Mouse (Mus musculus) gastrocnemius, postnatal 10 days (tissue): ENCODE results near the gene Gm11273. TPM values are rescaled to one million over a fixed set of nuclear protein-coding genes. Genes with fewer than 3 reads are reported as not detected.
A peak's percentile ranks its signal among the peaks of the same experiment; 100 is the strongest.
"Not testable (repeated sequence)": the region's sequence is repeated elsewhere in the genome, so short reads cannot be mapped to it uniquely, and the experiment has no call there.

Experiments
- DNase-seq: peaks from one replicate; pipeline ENCODE4 v3.0.0; 2021; ENCODE audit warnings: mixed read lengths
- long read RNA-seq, 2 experiments: library from polyadenylated mRNA; stranded (forward); transcript quantifications; one replicate each; pipeline ENCODE4 v2.0.0; 2021
- total RNA-seq, 2 experiments: library from RNA; stranded (reverse); gene quantifications; 2 replicates each; pipeline ENCODE4 v1.2.3; 2021

The Gm11273 gene
- total RNA-seq = 100 to 1,000 TPM; 118 to 122 TPM
- long read RNA-seq, experiment 1, transcript Gm11273-201 (1 exons, 390 nt) = major isoform, 108 of 108 reads
- long read RNA-seq, experiment 1, partial matches to known transcripts = 0 of 108 reads
- long read RNA-seq, experiment 1, other reads (novel, unspliced or antisense) = 0 of 108 reads
- long read RNA-seq, experiment 2, transcript Gm11273-201 (1 exons, 390 nt) = major isoform, 102 of 102 reads
- long read RNA-seq, experiment 2, partial matches to known transcripts = 0 of 102 reads
- long read RNA-seq, experiment 2, other reads (novel, unspliced or antisense) = 0 of 102 reads

DNA sequence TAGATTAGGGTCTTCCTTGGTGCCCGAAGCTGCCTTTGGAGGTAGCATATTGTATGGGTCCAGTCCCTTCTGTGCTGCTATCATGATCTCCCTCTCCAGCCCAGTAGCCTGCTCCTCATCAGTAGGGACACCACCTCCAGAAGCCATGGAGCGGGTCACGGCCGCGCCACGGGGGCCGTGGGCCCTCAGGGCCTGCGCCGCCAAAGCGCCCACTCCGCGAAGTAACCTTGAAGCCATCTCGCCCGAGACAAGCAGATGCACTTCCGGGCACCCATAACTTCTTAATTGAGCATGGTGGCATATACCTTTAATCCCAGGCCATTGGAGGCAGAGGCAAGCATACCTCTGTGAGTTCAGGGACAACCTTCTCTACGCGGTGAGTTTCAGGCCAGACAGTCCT lies at the start of gene Gm11273:
Gm11273 (minus strand) TSS at position 237 of the 400 bp plus-strand sequence.
- not testable (repeated sequence) for DNase-seq

GRCm38 (mm10) chr13:21550416-21551110 lies 49.3 kb upstream of the Gm11273 start:
- no peak for DNase-seq

GRCm38 (mm10) chr13:21549487-21549886 lies 48.3 kb upstream of the Gm11273 start:
- DNase-seq = no peak

- DNase-seq = no peak
These were observed 41.5 kb upstream of the Gm11273 start, which contains the start of gene Olfr1366 for GRCm38 (mm10) chr13:21542708-21543107. Gene Olfr1366 (minus strand): TSS chr13:21542808.

GRCm38 (mm10) chr13:21530781-21531201 lies 29.6 kb upstream of the Gm11273 start, which contains the start of gene Zkscan8:
Gene Zkscan8 (minus strand): TSS chr13:21531120.
- DNase-seq = peak; percentile 76

- DNase-seq = no peak
These were observed 28.9 kb upstream of the Gm11273 start for GRCm38 (mm10) chr13:21530136-21530535.

- DNase-seq = peak; percentile 77
These were observed 5.0 kb upstream of the Gm11273 start for GRCm38 (mm10) chr13:21506221-21506649.

GRCm38 (mm10) chr13:21502296-21502695 lies 1.1 kb upstream of the Gm11273 start:
- no peak for DNase-seq

DNA sequence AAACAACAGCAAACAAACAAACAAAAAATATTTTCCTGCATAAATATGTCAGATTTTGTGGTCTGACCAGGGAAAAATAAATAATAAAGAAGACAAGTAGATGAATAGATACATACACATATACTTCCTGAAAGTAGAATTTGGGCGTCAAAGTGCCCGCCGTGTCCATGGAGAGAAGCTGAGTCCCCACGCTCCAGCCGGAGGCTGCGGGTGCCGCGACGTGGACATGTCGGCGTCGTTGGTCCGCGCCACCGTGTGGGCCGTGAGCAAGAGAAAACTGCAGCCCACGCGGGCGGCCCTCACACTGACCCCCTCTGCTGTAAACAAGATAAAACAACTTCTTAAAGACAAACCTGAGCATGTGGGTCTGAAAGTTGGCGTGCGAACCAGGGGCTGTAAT lies 6.1 kb downstream of the Gm11273 start, which contains the start of gene AK157302:
AK157302 (plus strand) TSS at position 144 of the 400 bp plus-strand sequence.
- DNase-seq = no peak

GRCm38 (mm10) chr13:21492847-21493246 lies 8.4 kb downstream of the Gm11273 start:
- DNase-seq = no peak

- DNase-seq = no peak
These were observed 14.3 kb downstream of the Gm11273 start for GRCm38 (mm10) chr13:21486881-21487280.

- peak; percentile 45 for DNase-seq
These were observed 22.2 kb downstream of the Gm11273 start, which contains the start of the genes Zkscan4 and Gm10065 for GRCm38 (mm10) chr13:21478759-21479670. Gene Zkscan4 (plus strand): TSS chr13:21478907. Gene Gm10065 (minus strand): TSS chr13:21479441.

DNA sequence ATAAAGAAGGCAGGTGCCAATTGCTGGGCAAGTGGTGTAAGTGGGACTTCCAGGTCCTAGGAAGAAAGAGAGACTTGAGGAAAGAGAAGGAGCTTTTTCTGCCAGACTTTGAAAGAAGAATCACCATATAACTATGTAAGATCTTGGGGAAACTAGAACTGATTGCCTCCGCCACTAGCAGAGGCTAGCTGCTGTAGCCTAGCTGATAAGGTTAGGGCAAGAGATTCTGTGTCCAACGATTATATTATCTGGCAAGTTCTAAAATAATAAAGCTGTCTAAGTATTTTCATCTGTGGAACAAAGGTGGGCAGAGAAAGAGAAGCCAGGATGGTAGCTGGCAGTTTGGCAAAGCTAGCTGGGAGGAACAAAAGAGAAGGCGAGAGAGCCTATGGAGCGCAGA lies 28.8 kb downstream of the Gm11273 start:
- no peak for DNase-seq

DNA sequence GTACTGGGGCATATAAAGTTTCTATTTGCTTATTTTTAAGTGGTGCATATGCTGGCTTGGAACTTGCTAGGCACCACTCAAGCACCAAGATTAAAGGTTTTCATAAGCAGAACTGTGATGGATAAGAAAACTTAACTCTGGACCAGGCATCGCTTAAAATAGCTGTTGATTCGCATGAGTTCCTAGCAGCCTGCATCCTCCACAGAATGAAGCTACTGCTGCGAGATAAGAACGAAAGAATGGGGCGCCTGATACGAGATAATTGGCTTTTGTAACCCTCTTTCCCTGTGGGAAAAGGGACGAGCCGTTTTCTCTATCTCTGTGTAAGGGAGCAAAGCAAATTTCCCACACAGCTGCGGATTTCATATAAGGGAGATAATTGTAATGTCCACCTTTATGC lies 32.1 kb downstream of the Gm11273 start:
- no peak for DNase-seq

DNA sequence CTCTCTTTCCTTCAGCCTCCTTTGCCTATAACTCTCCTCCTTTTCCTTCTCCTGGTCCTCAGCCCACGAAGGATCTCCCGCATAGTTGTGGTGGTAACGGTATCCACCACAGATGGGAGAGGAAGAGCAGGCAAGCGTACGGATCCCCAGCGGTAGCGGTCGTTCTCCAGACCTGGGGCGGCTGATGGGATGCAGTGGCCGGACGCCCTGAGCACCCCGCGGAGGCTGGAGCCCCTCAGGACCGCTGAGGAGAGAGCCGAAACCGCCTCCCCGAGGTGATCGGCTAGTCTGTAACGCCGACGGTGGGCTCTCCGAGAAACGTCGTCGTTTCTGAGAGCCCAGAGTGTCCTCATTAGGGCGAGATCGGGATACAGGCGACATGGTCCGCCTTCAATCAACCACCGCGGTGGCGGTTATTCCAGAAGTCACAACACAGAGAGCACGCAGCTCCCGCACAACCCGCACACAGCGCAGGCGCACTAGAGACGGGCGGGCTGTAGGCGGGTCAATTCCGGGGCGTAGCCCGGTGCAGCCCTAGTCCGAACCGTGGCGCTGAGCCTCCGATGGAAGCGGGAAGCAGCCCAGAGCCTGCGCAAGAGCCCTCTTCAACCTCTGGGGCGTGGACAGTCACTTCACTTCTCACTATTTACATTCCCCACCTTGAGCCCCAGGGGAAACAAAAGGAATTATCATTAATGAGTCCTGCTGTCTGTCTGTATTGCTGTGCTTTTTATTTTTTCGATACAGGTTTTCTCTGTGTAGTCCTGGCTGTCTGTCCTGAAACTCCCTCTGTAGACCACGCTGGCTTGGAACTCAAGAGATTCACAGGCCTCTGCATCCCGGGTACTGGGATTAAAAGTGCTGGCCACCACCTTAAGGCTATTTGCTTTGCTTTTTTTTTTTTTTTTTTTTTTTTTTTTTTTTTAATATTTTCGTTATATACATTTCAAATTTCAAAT lies 32.9 kb downstream of the Gm11273 start, which contains the start of gene Nkapl:
Nkapl (minus strand) TSS at position 449 of the 959 bp plus-strand sequence.
- DNase-seq = peak; percentile 77

DNA sequence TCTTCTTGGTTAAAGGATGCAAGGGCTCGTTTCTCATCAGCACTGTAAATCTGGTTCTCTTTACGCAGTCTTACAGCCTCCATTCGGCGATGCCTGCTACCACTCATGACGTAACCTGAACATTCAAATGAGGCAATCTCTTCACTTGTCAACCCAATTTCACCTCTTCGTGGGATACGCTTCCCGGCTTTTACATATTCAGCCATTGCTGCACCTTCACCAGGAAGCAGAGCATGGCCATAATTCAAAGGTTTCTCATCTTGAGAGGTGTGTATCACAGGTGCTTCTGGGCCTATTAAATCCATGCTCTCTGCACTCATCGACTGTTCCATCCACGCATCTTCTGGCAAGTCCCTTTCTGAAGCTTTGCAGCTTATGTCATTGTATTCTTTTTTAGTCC lies 33.9 kb downstream of the Gm11273 start:
- DNase-seq = no peak

DNA sequence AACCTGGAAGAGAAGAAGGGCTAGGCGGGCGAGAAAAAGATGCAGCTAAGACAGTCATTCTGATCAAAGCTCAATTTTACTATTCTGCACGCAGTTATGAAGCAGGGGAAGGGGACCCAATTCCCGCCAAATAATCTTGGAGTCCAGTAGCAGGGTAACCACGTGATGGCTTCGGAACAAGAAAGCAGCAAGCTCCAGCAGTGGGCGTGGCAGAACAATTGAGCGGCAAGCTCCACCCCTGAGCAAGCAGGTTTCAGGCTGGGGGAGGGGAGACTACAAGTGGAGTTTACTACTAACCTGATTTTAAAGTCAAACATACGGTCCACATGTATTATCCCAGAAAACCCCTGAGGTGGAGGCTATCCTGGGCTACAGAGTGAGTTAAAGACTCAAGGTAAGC lies 38.7 kb downstream of the Gm11273 start:
- not testable (repeated sequence) for DNase-seq

DNA sequence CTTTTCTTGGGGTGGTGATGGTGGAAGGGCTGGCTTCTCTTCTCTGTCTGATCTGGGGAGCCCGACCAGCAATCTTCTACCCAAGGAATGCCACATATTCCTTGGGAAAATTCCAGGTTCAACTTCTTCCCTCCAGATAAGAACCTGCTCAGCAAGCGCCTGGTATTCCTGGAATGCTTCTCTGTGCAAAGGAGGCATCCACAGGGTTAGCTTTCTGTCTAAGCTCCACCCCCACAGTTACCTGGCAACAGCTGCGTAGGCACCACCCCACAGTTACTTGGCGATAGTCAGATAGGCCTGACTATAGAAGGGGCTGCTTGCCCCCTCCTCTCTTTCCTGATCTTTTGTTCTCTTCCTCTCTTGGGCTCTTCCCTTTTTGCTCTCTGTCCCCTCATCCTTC lies 44.9 kb downstream of the Gm11273 start:
- no peak for DNase-seq

- DNase-seq = no peak
These were observed 47.1 kb downstream of the Gm11273 start for GRCm38 (mm10) chr13:21454133-21454532.

GRCm38 (mm10) chr13:21453449-21453848 lies 47.8 kb downstream of the Gm11273 start, which contains the start of gene Zscan26:
Gene Zscan26 (minus strand): TSS chr13:21453730.
- DNase-seq = peak; percentile 65

DNA sequence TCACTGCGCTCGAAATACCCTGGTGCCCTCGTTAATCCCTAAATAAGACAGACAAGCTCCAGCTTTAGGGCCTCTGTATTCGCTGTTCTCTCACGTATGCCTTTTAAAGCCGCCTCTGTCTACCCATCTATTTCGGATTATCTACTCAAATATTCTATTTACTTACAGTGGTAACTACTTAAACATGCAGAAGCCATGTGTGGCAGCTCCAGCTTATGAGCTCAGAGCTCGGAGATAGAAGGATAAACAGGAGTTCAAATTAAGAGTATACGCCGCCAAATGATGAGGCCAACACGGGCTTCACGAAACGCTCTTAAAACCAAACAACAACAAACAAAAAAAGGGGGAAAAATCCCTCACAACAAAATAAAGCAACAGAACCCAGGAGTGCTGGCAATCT lies 48.2 kb downstream of the Gm11273 start:
- DNase-seq = no peak
